Mouse (Mus musculus): ENCODE data around the gene Myo1d.

GRCm38 (mm10) chr11:80802706-80803105, 22.9 kb upstream of the Myo1d start:
- TF ChIP-seq CTCF (IDR thresholded peaks at IDR 0.05; ENCODE audit: insufficient read depth, low read length) (no peak), POLR2A (IDR thresholded peaks at IDR 0.05; ENCODE audit: borderline replicate concordance, extremely low read depth, low read depth, low read length) (no peak)
